Mouse (Mus musculus): ENCODE measurements around the gene Lmo1.

The Lmo1 gene

GRCm38 (mm10) chr7:109174949-109175669 lies at the start of gene Lmo1:
Gene Lmo1, minus strand, starts transcription at chr7:109175207.
- DNase-seq (ENCODE audit: low read depth, low spot score) = peak; percentile 42

DNA sequence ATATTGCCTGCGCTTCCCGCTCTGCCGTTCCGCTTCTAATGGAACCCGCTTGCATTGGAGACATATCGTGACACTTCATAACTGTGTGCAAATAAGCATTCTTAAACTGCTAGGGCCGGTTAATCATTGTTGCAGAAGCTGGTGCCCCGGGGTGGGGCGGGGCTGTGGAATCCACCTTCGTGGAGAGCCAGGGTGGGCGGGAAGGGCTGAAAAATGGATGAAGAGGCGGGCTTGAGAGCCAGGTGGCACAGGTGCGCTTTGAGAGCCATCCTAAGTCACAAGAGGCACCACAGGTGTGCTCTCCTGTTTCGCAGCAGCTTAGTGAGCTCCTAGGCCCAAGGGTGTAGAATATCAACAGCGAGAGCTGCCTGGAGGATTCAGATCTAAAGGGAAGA lies 46.7 kb upstream of the Lmo1 start:
- DNase-seq (ENCODE audit: low read depth, low spot score) = no peak

DNA sequence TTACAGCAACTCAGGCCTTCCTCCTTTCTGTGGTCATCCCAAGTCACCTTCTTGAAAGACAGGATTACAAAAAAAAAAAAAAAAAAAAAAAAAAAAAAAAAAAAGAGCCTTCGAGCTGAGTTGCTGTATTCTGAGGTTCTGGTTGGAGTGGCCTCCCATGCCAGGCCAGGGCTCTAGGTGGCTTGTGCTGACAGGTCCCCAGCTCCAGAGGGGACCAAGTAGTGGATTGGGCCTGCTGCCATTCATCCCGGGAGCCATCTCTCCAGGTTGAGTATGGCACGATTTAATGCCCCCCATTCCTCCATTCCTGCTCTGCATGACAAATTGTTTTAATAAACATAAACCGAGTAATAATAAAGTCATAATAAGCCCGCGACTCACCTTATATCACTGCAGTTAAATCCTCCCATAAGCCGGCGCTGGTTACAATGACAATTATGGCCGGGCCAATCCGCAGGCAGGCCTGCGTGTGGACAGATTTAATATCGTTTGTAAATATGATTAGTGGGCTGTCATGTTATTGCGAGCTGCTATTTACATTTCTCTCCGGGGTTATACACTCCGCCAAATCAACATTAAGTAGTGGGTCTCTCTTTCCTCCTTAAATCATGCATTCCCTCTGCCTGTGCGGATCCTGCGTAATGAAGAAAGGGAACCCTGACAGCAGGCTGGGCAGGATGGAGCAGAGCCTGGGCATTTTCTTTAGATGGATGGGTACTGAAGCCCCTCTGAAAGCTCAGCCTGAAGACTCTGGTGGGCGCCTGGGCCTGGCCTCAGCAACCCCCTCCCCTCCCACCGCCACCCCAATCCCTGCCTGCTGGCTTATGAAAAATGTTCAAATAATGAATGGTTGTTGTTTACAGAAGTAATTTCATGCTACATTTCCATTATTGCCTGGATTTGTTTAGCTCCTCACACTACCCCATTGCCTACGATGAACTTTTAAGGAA lies 46.0 kb upstream of the Lmo1 start:
- DNase-seq (ENCODE audit: low read depth, low spot score) = no peak

GRCm38 (mm10) chr7:109220026-109220425 lies 45.0 kb upstream of the Lmo1 start:
- DNase-seq (ENCODE audit: low read depth, low spot score) = no peak

- no peak for DNase-seq (ENCODE audit: low read depth, low spot score)
Measured at GRCm38 (mm10) chr7:109218977-109219271, 43.9 kb upstream of the Lmo1 start.

- peak; percentile 92 for DNase-seq (ENCODE audit: low read depth, low spot score)
Measured at GRCm38 (mm10) chr7:109218130-109218976, 43.3 kb upstream of the Lmo1 start.

GRCm38 (mm10) chr7:109209804-109210203 lies 34.8 kb upstream of the Lmo1 start:
- no peak for DNase-seq (ENCODE audit: low read depth, low spot score)

DNA sequence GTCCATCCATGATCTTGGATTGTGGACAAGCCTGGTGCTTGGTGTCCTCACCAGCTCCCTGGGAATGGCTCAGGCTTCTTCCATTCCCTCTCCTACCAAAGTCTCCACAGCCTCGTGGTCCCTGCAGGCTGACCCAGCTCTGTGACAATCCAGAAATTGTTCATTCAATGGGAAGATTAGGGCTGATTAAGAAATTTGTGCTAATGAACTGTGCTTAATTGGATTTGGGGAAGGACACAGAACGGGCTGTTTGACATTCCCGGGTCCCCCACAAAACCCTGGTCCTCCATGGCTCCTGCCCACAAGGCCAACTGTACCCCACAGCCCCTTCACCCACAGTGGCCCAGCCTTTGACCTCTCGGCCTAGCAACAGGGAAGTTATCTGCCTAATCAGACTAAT lies 32.8 kb upstream of the Lmo1 start:
- no peak for DNase-seq (ENCODE audit: low read depth, low spot score)

DNA sequence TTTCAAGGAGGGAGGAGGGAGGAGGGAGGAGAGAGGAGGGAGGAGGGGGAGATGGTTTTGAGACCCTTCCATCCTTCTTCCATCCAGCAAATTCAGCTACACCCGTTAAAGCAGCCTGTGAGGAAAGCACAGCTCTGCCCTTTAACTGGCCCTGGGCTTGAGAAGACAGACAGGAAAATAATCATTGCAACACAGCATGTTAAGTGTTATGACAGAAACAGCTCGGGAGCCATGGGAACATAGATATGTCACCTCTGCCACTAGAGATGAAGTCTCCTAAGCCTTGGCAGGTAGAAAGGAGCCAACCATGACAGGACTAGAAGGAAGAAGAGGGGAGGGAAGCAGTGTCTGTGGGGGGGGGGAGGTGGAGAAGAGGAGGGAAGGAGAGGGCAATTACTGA lies 31.4 kb upstream of the Lmo1 start:
- DNase-seq (ENCODE audit: low read depth, low spot score) = no peak

GRCm38 (mm10) chr7:109203140-109203539 lies 28.1 kb upstream of the Lmo1 start:
- DNase-seq (ENCODE audit: low read depth, low spot score) = no peak

GRCm38 (mm10) chr7:109200559-109200958 lies 25.6 kb upstream of the Lmo1 start:
- no peak for DNase-seq (ENCODE audit: low read depth, low spot score)

GRCm38 (mm10) chr7:109197161-109197650 lies 22.2 kb upstream of the Lmo1 start:
- DNase-seq (ENCODE audit: low read depth, low spot score) = no peak

- no peak for DNase-seq (ENCODE audit: low read depth, low spot score)
Measured at GRCm38 (mm10) chr7:109196399-109197082, 21.5 kb upstream of the Lmo1 start.

- no peak for DNase-seq (ENCODE audit: low read depth, low spot score)
Measured at GRCm38 (mm10) chr7:109195982-109196381, 21.0 kb upstream of the Lmo1 start.

DNA sequence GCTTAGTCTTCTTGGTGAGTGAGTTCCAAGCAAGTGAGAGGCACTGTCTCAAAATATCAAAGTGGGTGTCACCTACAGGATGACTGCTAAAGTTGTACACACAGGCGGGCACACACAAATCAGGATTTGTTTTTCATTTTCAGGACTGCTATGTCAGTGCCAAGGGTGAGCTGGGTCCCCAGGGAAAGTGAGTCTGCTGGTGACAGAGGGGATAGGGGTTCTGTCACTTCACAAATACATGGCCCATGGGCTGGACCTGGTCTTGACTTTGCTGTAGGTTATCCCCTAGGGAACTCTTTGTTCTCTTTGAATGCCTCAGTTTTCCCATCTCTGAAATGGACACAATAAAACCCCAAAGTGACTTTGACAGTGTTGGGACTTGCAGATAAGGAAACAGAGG lies 19.8 kb upstream of the Lmo1 start:
- no peak for DNase-seq (ENCODE audit: low read depth, low spot score)

GRCm38 (mm10) chr7:109187244-109188035 lies 12.4 kb upstream of the Lmo1 start:
- peak; percentile 51 for DNase-seq (ENCODE audit: low read depth, low spot score)

DNA sequence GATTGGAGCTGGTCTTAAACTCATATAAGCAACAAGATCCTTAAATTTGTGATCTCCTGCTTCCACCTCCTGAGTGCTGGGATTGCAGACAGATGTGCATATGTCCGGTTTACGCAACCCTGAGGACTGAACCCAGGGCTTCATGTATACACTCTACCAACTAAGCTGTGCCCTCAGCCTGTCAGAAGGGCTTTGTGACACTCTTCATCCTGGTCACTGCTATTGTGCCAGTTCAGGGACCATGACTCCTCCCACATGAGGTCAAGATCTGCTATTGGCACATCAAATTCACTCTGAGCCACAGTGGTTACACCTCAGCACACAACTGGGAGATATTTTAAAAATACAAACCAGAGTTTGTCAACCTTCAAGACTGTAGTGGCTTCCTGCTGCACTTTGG lies 11.0 kb upstream of the Lmo1 start:
- DNase-seq (ENCODE audit: low read depth, low spot score) = no peak

DNA sequence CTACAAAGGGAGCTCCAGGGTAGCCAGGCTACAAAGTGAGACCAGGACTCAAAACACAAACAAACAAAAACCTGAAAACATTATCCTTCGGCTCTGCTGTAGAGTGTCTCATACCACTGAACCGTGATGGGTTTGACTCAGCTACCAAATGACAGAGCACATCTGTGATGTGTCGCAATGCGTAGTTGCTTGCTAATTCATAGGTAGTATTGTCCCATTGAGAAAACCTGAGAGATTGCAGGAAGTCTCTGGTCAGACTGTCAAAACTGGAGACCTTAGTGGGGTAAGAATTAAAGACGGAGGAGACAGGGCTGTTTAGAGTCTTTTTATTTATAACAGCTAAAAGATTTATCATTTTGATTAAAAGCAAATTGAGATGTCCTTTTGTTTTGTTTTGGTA lies 10.6 kb upstream of the Lmo1 start:
- no peak for DNase-seq (ENCODE audit: low read depth, low spot score)

DNA sequence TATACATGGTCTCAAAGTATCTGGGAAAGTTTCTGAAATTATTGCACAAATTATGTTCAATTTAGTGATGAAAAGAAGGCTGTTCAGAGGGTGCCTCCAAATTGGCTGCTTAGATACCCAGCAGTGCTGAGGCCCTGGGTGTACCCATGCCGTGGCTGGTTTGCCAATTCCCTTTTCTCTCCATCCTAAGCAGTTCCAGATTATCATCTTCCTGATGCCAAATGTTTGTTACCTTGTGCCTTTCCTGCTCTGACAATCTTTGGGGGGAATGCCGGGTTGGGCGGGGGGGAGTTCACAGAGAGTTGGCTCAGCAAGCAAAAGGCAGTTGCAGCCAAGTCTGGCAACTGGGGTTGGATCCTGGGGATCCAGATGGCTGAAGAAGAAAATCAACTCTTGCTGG lies 1.7 kb upstream of the Lmo1 start:
- peak; percentile 12 for DNase-seq (ENCODE audit: low read depth, low spot score)
